Mouse (Mus musculus) thymus, adult 2 months (tissue): Measurements from ENCODE around the gene Cxadr.

Experiments used
- CTCF ChIP-seq: fragments of 200-500 bp; IDR thresholded peaks from 2 replicates; pipeline ENCODE4 v1.5.1; 2012; ENCODE audit warnings: mild to moderate bottlenecking, control low read depth, low read length, moderate library complexity, borderline replicate concordance; ENCODE audit not compliant: control insufficient read depth, poor library complexity, insufficient read depth; ENCODE audit errors: extremely low read depth
- POLR2A ChIP-seq: fragments of 200-500 bp; IDR thresholded peaks from 2 replicates; pipeline ENCODE4 v1.6.1; 2012; ENCODE audit warnings: mild to moderate bottlenecking, low read length, control low read depth, moderate library complexity; ENCODE audit not compliant: control insufficient read depth, poor library complexity, insufficient read depth; ENCODE audit errors: extremely low read depth

GRCm38 (mm10) chr16:78398734-78399133, 97.4 kb downstream of the Cxadr start:
- TF ChIP-seq CTCF (no peak), POLR2A (no peak)
